Mouse (Mus musculus): Measurements from ENCODE around the gene Clasrp.

Gene Clasrp

GRCm38 (mm10) chr7:19603849-19604605, at the start of gene Clasrp:
Clasrp (minus strand) TSS chr7:19604486.
- peak; percentile 96 for DNase-seq

DNA sequence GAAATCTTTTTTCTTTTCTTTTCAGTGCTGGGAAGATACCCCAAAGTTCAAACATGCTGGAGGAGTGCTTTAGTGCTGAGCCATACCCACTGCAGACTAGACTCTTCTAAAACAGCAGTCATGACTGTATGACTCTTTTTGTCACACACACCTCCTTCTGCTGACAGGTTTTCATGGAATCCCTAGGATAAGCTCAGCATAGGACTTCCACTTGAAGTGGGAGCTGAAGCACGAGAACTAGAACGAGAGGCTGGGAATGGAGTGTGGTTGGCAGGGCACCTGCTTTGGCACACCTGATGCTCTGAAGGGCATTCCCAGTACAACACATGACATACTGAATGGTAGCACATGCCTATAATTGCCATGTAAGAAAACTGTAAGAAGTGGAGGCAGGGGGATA, 48.3 kb upstream of the Clasrp start:
- no peak for DNase-seq

DNA sequence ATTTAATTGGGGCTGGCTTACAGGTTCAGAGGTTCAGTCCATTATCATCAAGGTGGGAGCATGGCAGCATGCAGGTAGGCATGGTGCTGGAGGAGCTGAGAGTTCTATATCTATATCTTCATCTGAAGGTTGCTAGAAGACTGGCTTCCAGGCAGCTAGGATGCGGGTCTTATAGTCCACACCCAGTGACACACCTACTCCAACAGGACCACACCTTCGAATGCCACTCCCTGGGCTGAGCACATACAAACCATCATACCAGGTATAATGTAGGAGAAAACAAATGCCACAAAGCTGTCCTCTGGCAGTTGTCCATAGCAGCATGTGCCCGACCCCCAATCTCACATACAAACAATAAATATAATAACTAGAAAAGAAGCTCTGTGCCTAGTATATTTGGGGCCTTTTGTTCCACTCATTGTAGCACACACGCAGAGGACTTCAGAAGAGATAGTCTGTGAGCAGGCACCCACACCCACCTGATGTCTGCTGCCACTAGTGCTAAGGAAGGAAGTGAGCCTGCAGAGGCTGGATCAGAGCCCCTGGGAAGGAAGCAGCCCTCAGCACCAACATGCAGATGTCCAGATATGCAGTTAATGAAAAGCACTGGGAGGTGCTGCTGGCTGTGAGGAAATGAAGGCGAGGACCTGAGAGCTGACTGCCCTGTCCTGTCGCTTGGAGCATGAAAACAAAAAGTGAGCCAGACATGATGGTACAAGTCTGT, 46.9 kb upstream of the Clasrp start:
- DNase-seq: no peak

GRCm38 (mm10) chr7:19641223-19641622, 36.9 kb upstream of the Clasrp start:
- no peak for DNase-seq

GRCm38 (mm10) chr7:19635074-19635827, 31.0 kb upstream of the Clasrp start:
- no peak for DNase-seq

DNA sequence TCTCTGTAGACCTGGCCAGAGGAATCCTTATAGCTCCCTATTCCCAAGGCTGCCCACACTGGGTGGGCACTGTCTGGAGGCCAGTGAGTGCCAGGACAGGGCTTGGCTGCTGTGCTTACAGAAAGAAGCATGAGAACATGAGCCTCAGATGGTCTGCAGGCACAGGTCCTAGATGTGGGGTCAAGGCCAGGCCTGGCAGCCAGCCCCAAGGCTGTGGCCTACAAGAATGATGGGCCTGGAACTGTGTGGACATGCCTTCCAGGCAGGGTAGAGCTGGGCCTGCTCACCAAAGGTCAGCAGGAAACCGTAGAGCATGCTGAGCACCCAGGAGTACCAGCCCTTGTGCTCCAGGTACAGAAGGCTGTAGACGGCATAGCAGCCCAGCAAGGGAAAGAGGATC, 30.3 kb upstream of the Clasrp start:
- no peak for DNase-seq

DNA sequence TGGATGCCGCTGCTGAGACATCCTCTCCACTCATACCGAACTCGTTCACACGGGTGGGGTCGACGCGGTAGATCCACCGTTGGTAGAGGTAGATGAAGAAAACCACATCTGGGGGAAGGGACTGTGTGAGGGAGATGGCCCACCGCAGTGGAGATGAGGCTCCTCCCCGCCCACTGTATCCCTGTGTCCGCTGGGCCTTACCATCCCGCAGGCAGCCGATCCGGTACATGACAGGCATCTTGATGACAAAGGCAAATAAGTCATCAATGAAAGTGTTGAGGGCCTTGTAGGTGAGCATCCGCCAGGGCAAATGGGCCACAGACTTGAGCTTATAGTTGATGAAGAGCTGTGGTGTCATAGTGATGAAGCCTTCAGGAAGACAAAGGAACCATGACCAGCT, 29.6 kb upstream of the Clasrp start:
- DNase-seq: no peak

DNA sequence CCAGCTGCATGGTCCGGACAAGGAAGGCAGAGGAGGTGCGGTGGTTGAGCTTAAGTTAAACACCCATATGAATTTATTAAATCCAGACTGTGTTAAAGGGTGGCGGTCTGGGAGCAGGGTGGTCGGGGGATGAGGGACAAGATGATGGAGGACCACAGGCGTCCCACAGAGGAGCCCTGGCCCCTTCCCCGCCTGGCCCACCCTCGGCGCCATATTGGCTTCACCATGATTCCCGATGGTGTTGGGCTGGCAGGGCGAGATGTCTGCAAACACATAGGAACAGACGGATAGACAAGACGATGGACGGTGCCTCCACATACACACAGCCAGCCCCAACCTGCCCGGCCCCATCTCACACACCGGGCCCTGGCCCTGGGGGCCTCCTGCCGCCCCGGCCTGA, 28.9 kb upstream of the Clasrp start:
- no peak for DNase-seq

GRCm38 (mm10) chr7:19632720-19633119, 28.4 kb upstream of the Clasrp start:
- no peak for DNase-seq

- no peak for DNase-seq
Measured at GRCm38 (mm10) chr7:19632275-19632674, 28.0 kb upstream of the Clasrp start.

- DNase-seq: peak; percentile 95 to 96
Measured at GRCm38 (mm10) chr7:19629361-19629734, 25.1 kb upstream of the Clasrp start, which contains the start of gene Relb. Relb (minus strand) TSS chr7:19629438.

GRCm38 (mm10) chr7:19628536-19629360, 24.5 kb upstream of the Clasrp start:
- DNase-seq: peak; percentile 84 to 85

DNA sequence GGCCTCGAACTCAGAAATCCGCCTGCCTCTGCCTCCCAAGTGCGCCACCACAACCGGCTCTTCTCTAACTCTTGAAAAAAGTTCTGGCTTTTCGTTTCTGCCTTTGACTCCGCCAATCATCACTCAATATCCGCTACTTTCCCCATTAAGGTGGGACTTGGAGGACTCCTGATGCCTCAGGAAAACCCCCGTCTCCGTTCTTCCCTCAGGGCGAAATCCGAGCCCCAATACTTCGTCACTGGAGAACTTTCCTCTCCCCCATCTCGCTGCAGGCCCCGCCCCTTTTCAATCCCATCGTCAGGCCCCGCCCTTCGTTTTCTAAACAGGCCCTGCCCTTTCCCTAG, 23.9 kb upstream of the Clasrp start:
- DNase-seq: no peak

- no peak for DNase-seq
Measured at GRCm38 (mm10) chr7:19627721-19628120, 23.4 kb upstream of the Clasrp start.

- DNase-seq: no peak
Measured at GRCm38 (mm10) chr7:19623433-19623832, 19.1 kb upstream of the Clasrp start.

DNA sequence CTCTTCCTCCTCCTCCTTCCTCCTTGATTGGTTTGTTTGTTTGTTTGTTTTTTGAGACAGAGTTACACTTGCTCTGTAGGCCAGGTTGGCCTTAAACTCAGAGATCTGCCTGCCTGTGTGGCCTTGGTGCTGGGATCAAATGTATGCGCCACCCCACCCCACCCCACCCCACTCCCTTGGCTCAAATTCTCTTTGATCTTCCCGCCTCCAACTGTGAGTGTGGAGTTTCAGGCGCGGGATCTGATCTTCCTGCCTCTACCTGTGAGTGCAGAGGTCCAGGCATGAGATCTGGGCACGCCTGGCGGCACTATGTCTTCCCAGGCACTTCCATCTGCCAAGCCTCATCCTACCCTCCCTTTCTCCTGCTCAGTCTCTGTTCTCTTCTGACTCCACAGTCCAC, 18.0 kb upstream of the Clasrp start:
- DNase-seq: no peak

DNA sequence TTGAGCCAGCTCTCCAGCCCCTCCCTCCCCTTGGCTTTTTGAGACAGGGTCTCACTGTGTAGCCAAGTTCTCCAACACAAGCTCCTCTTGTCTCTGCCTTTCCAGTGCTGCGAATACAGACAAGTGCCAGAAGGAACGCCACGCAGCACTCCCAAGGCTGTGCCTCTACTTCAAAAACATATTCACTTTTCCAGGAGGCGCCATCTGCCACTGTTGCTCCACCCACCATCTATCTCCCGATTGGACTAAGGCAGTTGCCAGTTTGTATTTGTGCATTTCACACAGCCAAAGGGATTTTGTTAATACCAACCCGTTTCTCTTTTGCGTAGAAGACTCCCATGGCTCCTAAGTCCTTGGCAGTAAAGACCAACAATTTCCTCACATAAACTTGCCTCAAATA, 16.5 kb upstream of the Clasrp start:
- DNase-seq: no peak

GRCm38 (mm10) chr7:19619004-19619801, 14.9 kb upstream of the Clasrp start:
- DNase-seq: peak; percentile 80 to 87

DNA sequence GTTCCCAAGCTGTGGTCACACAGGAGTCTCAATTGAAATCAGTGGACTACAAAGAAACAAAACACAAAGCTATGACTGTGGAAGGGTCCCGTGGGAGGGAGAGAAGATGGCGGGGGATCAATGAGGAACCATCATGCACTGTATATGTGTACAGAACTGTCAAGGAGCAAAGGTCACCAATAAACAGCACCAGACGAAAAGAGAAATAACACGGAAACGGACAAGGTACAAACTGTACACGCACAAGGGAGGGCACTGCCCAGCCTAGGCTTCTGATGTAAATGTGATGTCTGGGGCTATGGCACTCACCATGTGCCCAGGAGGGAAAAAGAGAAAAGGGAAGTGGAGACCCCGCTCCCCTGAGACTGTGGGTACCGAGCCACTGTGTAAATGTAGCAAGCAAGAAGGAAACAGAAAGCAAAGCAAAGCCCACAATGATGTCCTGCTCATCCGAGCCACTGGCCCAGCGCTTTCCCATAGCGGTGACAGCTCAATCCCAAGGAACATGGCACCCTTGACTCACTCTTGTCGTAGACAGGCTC, 10.8 kb upstream of the Clasrp start:
- DNase-seq: no peak

DNA sequence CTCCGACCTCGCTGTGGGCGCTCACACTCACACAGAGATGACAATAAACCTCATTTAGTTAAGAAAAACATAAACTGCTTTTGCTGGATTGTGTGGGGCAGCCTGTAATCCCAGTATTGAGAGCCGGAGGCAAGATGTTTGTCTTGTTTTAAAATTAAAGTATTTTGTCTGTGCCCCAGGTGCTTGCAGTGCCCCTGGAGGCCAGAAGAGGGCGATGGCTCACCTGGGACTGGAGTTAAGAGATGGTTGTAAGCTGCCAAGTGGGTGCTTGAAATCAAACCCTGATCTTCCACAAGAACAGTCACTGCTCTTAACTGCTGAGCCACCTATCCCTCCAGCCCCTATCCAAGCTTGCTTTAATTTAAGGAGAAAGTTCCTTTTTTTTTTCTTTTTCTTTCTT, 6.7 kb upstream of the Clasrp start:
- no peak for DNase-seq

DNA sequence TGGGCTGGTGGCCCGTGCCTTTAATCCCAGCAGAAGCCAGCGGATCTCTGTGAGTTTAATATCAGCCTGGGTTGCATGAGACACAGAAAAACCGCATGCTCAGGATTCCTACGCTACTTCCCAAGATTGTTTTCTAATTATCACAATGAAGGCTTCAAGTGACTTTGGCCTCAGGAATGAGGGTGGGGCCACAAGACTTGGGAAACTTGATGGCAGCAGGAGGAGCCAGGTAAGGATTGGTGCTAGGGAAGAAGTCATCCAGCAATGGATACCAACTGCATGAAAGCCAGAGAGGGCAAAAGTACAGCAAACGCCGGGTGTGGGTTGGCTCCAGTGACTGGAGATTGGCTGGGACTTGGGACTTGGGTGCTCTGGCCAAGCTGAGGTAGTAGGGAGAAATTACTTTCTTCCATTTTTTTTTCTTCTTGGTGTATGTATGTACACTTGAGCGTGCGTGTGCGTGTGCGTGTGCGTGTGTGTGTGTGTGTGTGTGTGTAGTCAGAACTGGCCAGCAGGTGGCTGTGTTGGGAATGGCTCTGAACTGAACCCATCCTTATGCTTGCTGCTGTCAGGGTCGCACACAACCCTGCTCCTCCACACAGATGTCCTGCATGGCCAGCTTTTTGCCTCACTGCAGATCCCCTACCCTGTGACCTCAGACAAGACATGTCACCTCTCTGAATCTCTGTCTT, 5.5 kb upstream of the Clasrp start:
- no peak for DNase-seq

All from cerebellum, postnatal 14 days (tissue).